Comparison of ENCODE assay signal across 11 mouse cellular contexts in the genomic region with DNA sequence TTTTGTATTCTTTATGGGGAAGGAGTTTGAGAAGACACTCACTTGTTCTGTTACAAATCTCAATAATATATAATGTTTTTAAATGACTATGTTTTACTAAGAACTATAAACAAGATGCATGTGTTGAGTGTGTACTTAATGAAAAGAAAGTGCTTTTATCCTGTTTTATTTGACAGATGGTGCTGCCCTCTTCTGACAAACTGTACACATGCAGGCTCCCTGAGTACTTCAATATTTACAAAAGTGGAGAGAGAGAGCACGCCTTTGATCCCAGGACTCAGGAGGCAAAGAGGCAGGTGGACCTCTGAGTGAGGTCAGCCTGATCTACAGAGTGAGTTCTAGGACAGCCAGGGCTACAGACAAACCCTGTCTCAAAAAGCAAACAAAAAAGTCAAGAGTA. TPM values are rescaled to one million over a fixed set of nuclear protein-coding genes. Genes with fewer than 3 reads are reported as not detected.
DNase-seq lines count a peak whose midpoint lies in the region; ATAC-seq and TF ChIP-seq lines count a peak whose summit lies in the region.
"Had no signal": no experiment of that assay in that cellular context is flagged by ENCODE, and none has a peak within 500 bp of the region (broad histone marks: within the 10 kb centered on the region; RNA-seq: fewer than 3 reads in every experiment).

No protein-coding gene starts in this region.

- no peak for TF ChIP-seq EP300 in lung, postnatal 0 days (IDR thresholded peaks at IDR 0.05)

- no peaks in the 10 kb centered on the region for H3K27me3 ChIP-seq in kidney, adult 2 months (replicated peaks; ENCODE audit: control insufficient read depth, insufficient read depth, low read length)
- H3K27me3 ChIP-seq in kidney, embryonic 15.5 days = no peaks in the 10 kb centered on the region
- H3K27me3 ChIP-seq in lung, postnatal 0 days (replicated peaks; ENCODE audit: insufficient read depth, low read length) = no peaks in the 10 kb centered on the region
- no peaks in the 10 kb centered on the region for H3K27me3 ChIP-seq in thymus, adult 2 months (ENCODE audit: control insufficient read depth, insufficient read depth, low read length)
- H3K27me3 ChIP-seq: embryonic facial prominence, embryonic 15.5 days; limb, embryonic 15.5 days had no signal

- no peak for ATAC-seq in kidney, embryonic 15.5 days (replicated peaks; ENCODE audit: low FRiP score)
- peak; percentile 49 for ATAC-seq in activated CD4-positive, CD25-positive, alpha-beta regulatory T cell, adult 4 months
- peak; percentile 17; the same call in 1 of the 2 replicates for ATAC-seq in lung, postnatal 0 days

- DNase-seq in kidney, adult 2 months = peak; percentile 46
- peak; percentile 39 for DNase-seq in ES-CJ7 (ENCODE audit: low read depth, low spot score)
- peak; percentile 67 for DNase-seq in lung, postnatal 0 days (ENCODE audit: low spot score)
- DNase-seq in thymus, adult 2 months = no peak
- no peak for DNase-seq in spleen, postnatal 36 days (ENCODE audit: low spot score in 2 of 2)
- no peak for DNase-seq in frontal cortex, postnatal 36 days (ENCODE audit: low spot score in 2 of 2)
- DNase-seq: adrenal gland, adult 2 months had no signal

- no peaks in the 10 kb centered on the region for H3K9me3 ChIP-seq in kidney, embryonic 15.5 days (replicated peaks)
- H3K9me3 ChIP-seq in lung, postnatal 0 days (ENCODE audit: low read length) = no peaks in the 10 kb centered on the region
- H3K9me3 ChIP-seq: embryonic facial prominence, embryonic 15.5 days; limb, embryonic 15.5 days had no signal

- no peak for TF ChIP-seq POLR2A in kidney, adult 2 months (IDR thresholded peaks at IDR 0.05; ENCODE audit: low read depth, low read length)
- TF ChIP-seq POLR2A in thymus, adult 2 months (IDR thresholded peaks at IDR 0.05; ENCODE audit: control insufficient read depth, extremely low read depth, insufficient read depth, low read length, poor library complexity) = no peak

- peak; percentile 42 for TF ChIP-seq CTCF in kidney, adult 2 months (conservative IDR thresholded peaks at IDR 0.05; ENCODE audit: insufficient read depth, insufficient read length, low read depth, low read length)
- TF ChIP-seq CTCF in lung, postnatal 0 days (IDR thresholded peaks at IDR 0.05) = peak; percentile 75
- TF ChIP-seq CTCF in thymus, adult 2 months (IDR thresholded peaks at IDR 0.05; ENCODE audit: borderline replicate concordance, control insufficient read depth, extremely low read depth, insufficient read depth, low read length, poor library complexity) = no peak

- 47% methylated on average over 1 of the region's 1 CpGs for WGBS in kidney, adult 2 months
- 48% methylated on average over 1 of the region's 1 CpGs for WGBS in kidney, embryonic 15.5 days
- WGBS in lung, postnatal 0 days = 20% methylated on average over 1 of the region's 1 CpGs
- WGBS in thymus, adult 2 months = 66% methylated on average over 1 of the region's 1 CpGs

- no peak overlapping the region for H3K4me2 ChIP-seq in kidney, embryonic 15.5 days
- H3K4me2 ChIP-seq in lung, postnatal 0 days (replicated peaks; ENCODE audit: low read depth, low read length) = no peak overlapping the region
- H3K4me2 ChIP-seq: embryonic facial prominence, embryonic 15.5 days; limb, embryonic 15.5 days had no signal

- H3K4me1 ChIP-seq in kidney, adult 2 months (ENCODE audit: control insufficient read depth, insufficient read depth, low read length) = peaks cover 16% of the 10 kb centered on the region; the same call in 1 of the 2 replicates
- peaks cover 32% of the 10 kb centered on the region for H3K4me1 ChIP-seq in kidney, embryonic 15.5 days
- H3K4me1 ChIP-seq in lung, postnatal 0 days (ENCODE audit: insufficient read depth, low read depth, low read length) = no peaks in the 10 kb centered on the region
- no peaks in the 10 kb centered on the region for H3K4me1 ChIP-seq in thymus, adult 2 months (replicated peaks; ENCODE audit: control insufficient read depth, insufficient read depth, low read length)
- H3K4me1 ChIP-seq: limb, embryonic 15.5 days had no signal

- H3K9ac ChIP-seq in kidney, embryonic 15.5 days = no peak overlapping the region
- H3K9ac ChIP-seq in lung, postnatal 0 days (replicated peaks; ENCODE audit: low read depth) = no peak overlapping the region
- H3K9ac ChIP-seq: embryonic facial prominence, embryonic 15.5 days; limb, embryonic 15.5 days had no signal

- no peaks in the 10 kb centered on the region; the same call in 1 of the 2 replicates for H3K36me3 ChIP-seq in kidney, adult 2 months (ENCODE audit: control insufficient read depth, insufficient read depth, low read length)
- H3K36me3 ChIP-seq in kidney, embryonic 15.5 days = peaks cover 64% of the 10 kb centered on the region
- H3K36me3 ChIP-seq in lung, postnatal 0 days (ENCODE audit: insufficient read depth, low read length) = no peaks in the 10 kb centered on the region; the same call in 1 of the 2 replicates
- H3K36me3 ChIP-seq in thymus, adult 2 months (ENCODE audit: control insufficient read depth, insufficient read depth, low read length) = peaks cover 4% of the 10 kb centered on the region; the same call in 1 of the 2 replicates

- H3K4me3 ChIP-seq in kidney, adult 2 months (ENCODE audit: insufficient read depth, low read depth, low read length) = no peak overlapping the region
- H3K4me3 ChIP-seq in kidney, embryonic 15.5 days (replicated peaks) = no peak overlapping the region
- H3K4me3 ChIP-seq in lung, postnatal 0 days (ENCODE audit: low read depth, low read length) = no peak overlapping the region
- H3K4me3 ChIP-seq in thymus, adult 2 months (ENCODE audit: control insufficient read depth, insufficient read depth, low read length) = no peak overlapping the region
- H3K4me3 ChIP-seq: embryonic facial prominence, embryonic 15.5 days; limb, embryonic 15.5 days had no signal

- H3K27ac ChIP-seq in kidney, adult 2 months (ENCODE audit: insufficient read depth, low read depth, low read length) = no peak overlapping the region
- H3K27ac ChIP-seq in kidney, embryonic 15.5 days = no peak overlapping the region
- H3K27ac ChIP-seq in lung, postnatal 0 days (ENCODE audit: low read length) = no peak overlapping the region
- H3K27ac ChIP-seq in thymus, adult 2 months (ENCODE audit: control insufficient read depth, insufficient read depth, low read length) = no peak overlapping the region
- H3K27ac ChIP-seq: embryonic facial prominence, embryonic 15.5 days; limb, embryonic 15.5 days had no signal

RNA-seq across cellular contexts. Expression of a gene that starts 18.6 kb away (rescaled TPM):
- polyA plus RNA-seq in kidney, adult 2 months (2012; rRNA removed) = 7.2 and 12.5 TPM in 2 replicates
- polyA plus RNA-seq in kidney, embryonic 15.5 days (2015; fragmentation: Nextera tagmentation; extraction: Ambion mirVana) = 226 and 233 TPM in 2 replicates
- polyA plus RNA-seq in activated CD4-positive, CD25-positive, alpha-beta regulatory T cell, adult 4 months (2017; shearing (Covaris generic)) = 100 to 1,000 TPM; 118 to 135 TPM
- 93.9 and 102 TPM in 2 replicates for polyA plus RNA-seq in lung, postnatal 0 days (2015; fragmentation: Nextera tagmentation; extraction: Ambion mirVana)
- 5.5 and 5.8 TPM in 2 replicates for polyA plus RNA-seq in thymus, adult 2 months (2012; rRNA removed)

RNA-seq across cellular contexts. Expression of a gene that starts 41.0 kb away (rescaled TPM):
- 6.0 and 6.9 TPM in 2 replicates for polyA plus RNA-seq in kidney, adult 2 months (2012; rRNA removed)
- polyA plus RNA-seq in kidney, embryonic 15.5 days (2015; fragmentation: Nextera tagmentation; extraction: Ambion mirVana) = 13.0 and 13.4 TPM in 2 replicates
- polyA plus RNA-seq in activated CD4-positive, CD25-positive, alpha-beta regulatory T cell, adult 4 months (2017; shearing (Covaris generic)) = 1 to 10 TPM; 6.4 to 8.4 TPM
- polyA plus RNA-seq in lung, postnatal 0 days (2015; fragmentation: Nextera tagmentation; extraction: Ambion mirVana) = 10.5 and 11.3 TPM in 2 replicates
- polyA plus RNA-seq in thymus, adult 2 months (2012; rRNA removed) = 3.1 and 3.7 TPM in 2 replicates

Comparison
In these comparisons a context has a peak if more than half of its experiments do, and no peak if none do; other contexts are left out.
1. DNase-seq: peak in kidney, adult 2 months (single experiment), ES-CJ7 (single experiment) and lung, postnatal 0 days (single experiment); none in thymus, adult 2 months (single experiment), spleen, postnatal 36 days (0 of 2) and frontal cortex, postnatal 36 days (0 of 2).